Mouse (Mus musculus): ENCODE measurements around the gene Med15. TPM values are rescaled to one million over a fixed set of nuclear protein-coding genes. Genes with fewer than 3 reads are reported as not detected.

The Med15 gene
- polyA plus RNA-seq, 1 experiment from 2014 or later = 40.6 TPM

- Histone ChIP-seq H3K27ac (no peak overlapping the region), H3K4me1 (no peaks in the 10 kb centered on the region), H3K4me3 (no peak overlapping the region), H3K9me3 (no peaks in the 10 kb centered on the region), H3K27me3 (no peaks in the 10 kb centered on the region), H3K4me2 (no peak overlapping the region), H3K9ac (no peak overlapping the region), H3K36me3 (peaks cover 57% of the 10 kb centered on the region)
- WGBS = 91% methylated on average over 3 of the region's 3 CpGs
- ATAC-seq (ENCODE audit: insufficient number of reproducible peaks, low FRiP score, low TSS enrichment, low read depth) = no peak
Measured at GRCm38 (mm10) chr16:17700386-17701042, 32.2 kb downstream of the Med15 start.

- WGBS = 84% methylated on average over 3 of the region's 3 CpGs
- H3K27ac ChIP-seq = no peak overlapping the region
- no peaks in the 10 kb centered on the region for H3K4me1 ChIP-seq
- ATAC-seq (ENCODE audit: insufficient number of reproducible peaks, low FRiP score, low TSS enrichment, low read depth) = no peak
- no peak overlapping the region for H3K9ac ChIP-seq
- no peak overlapping the region for H3K4me3 ChIP-seq
- H3K27me3 ChIP-seq = no peaks in the 10 kb centered on the region
- peaks cover 62% of the 10 kb centered on the region for H3K36me3 ChIP-seq
- no peaks in the 10 kb centered on the region for H3K9me3 ChIP-seq
- H3K4me2 ChIP-seq = no peak overlapping the region
Measured at GRCm38 (mm10) chr16:17694860-17695259, 37.8 kb downstream of the Med15 start.

DNA sequence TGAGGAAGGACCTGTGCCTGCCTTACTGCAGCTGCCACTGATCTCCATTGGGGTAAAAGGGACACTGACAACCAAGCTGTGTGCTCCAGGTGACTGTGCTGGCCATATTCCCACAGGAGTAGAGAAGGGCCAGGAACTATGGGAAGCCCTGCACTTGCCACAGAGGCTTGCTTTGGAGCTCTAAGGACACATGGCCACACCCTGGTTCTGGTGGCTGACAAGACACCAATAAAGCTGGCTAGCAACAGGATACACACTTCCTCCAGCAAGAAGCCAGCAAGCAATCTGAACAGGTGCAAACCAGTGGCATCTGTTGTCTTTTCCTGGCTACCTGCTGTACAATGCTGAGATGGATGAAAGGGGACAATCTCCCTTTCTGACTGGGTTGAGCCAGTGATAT is 62.8 kb downstream of the Med15 start:
- Histone ChIP-seq H3K4me1 (no peaks in the 10 kb centered on the region), H3K36me3 (peaks cover 90% of the 10 kb centered on the region), H3K27ac (no peak overlapping the region), H3K9me3 (no peaks in the 10 kb centered on the region), H3K9ac (no peak overlapping the region), H3K4me3 (no peak overlapping the region), H3K4me2 (no peak overlapping the region), H3K27me3 (no peaks in the 10 kb centered on the region)
- no peak for ATAC-seq (ENCODE audit: insufficient number of reproducible peaks, low FRiP score, low TSS enrichment, low read depth)

- Histone ChIP-seq H3K9ac (no peak overlapping the region), H3K4me1 (no peaks in the 10 kb centered on the region), H3K4me2 (no peak overlapping the region), H3K27ac (no peak overlapping the region), H3K36me3 (peaks cover 81% of the 10 kb centered on the region), H3K4me3 (no peak overlapping the region), H3K9me3 (no peaks in the 10 kb centered on the region), H3K27me3 (no peaks in the 10 kb centered on the region)
- no peak for ATAC-seq (ENCODE audit: insufficient number of reproducible peaks, low FRiP score, low TSS enrichment, low read depth)
Measured at GRCm38 (mm10) chr16:17665568-17665967, 67.1 kb downstream of the Med15 start.

- H3K4me1 ChIP-seq = no peaks in the 10 kb centered on the region
- ATAC-seq (ENCODE audit: insufficient number of reproducible peaks, low FRiP score, low TSS enrichment, low read depth) = no peak
- no peak overlapping the region for H3K4me3 ChIP-seq
- H3K27ac ChIP-seq = no peak overlapping the region
- H3K27me3 ChIP-seq = no peaks in the 10 kb centered on the region
- no peak overlapping the region for H3K9ac ChIP-seq
- H3K9me3 ChIP-seq = no peaks in the 10 kb centered on the region
- no peak overlapping the region for H3K4me2 ChIP-seq
- 94% methylated on average over 5 of the region's 5 CpGs for WGBS
- H3K36me3 ChIP-seq = peaks cover 85% of the 10 kb centered on the region
Measured at GRCm38 (mm10) chr16:17656212-17656871, 76.3 kb downstream of the Med15 start.

DNA sequence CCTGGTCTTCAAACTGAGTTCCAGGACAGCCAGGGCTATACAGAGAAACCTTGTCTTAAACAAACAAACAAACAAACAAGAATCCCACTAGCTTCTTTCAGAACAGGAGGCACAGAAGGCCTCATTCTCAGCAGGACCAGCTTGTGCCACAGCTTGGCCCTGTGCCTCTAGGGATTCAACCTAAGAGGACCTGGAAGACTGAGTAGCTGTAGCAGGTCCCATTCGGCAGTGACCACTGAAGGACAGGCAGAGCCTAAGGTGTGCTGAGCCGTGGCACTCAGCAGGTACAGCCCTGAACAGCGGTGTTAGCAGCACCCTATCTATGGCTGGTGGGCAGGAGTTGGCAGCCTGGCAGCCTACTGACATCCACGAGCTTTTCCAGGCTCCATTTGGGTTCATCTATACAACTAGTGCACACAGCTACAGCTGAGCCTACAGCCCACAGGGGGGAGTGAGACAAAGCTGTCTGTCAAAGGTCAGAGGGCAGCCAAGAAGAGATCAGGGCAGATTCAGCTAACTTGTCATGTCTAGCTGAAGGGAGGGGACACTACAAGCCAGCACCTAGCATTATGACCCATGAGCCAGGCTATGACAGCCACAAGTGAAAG is 78.4 kb downstream of the Med15 start:
- H3K36me3 ChIP-seq = peaks cover 84% of the 10 kb centered on the region
- no peaks in the 10 kb centered on the region for H3K4me1 ChIP-seq
- no peak overlapping the region for H3K4me3 ChIP-seq
- no peak overlapping the region for H3K27ac ChIP-seq
- no peaks in the 10 kb centered on the region for H3K27me3 ChIP-seq
- 96% methylated on average over 4 of the region's 4 CpGs for WGBS
- H3K4me2 ChIP-seq = no peak overlapping the region
- ATAC-seq (ENCODE audit: insufficient number of reproducible peaks, low FRiP score, low TSS enrichment, low read depth) = no peak
- no peak overlapping the region for H3K9ac ChIP-seq
- H3K9me3 ChIP-seq = no peaks in the 10 kb centered on the region

GRCm38 (mm10) chr16:17653601-17654000 is 79.1 kb downstream of the Med15 start:
- H3K4me1 ChIP-seq = no peaks in the 10 kb centered on the region
- ATAC-seq (ENCODE audit: insufficient number of reproducible peaks, low FRiP score, low TSS enrichment, low read depth) = no peak
- peaks cover 90% of the 10 kb centered on the region for H3K36me3 ChIP-seq
- no peaks in the 10 kb centered on the region for H3K27me3 ChIP-seq
- no peaks in the 10 kb centered on the region for H3K9me3 ChIP-seq
- H3K9ac ChIP-seq = no peak overlapping the region
- no peak overlapping the region for H3K4me2 ChIP-seq
- WGBS = 96% methylated on average over 5 of the region's 5 CpGs
- H3K27ac ChIP-seq = no peak overlapping the region
- H3K4me3 ChIP-seq = no peak overlapping the region

GRCm38 (mm10) chr16:17652607-17653006 is 80.1 kb downstream of the Med15 start:
- Histone ChIP-seq H3K9me3 (no peaks in the 10 kb centered on the region), H3K4me1 (0 out of 2 replicates have a peak, but pooled peaks cover 1% of the 10 kb centered on the region), H3K36me3 (peaks cover 88% of the 10 kb centered on the region), H3K27ac (no peak overlapping the region), H3K4me2 (no peak overlapping the region), H3K9ac (no peak overlapping the region), H3K27me3 (no peaks in the 10 kb centered on the region), H3K4me3 (no peak overlapping the region)
- WGBS = 86% methylated on average over 4 of the region's 4 CpGs
- ATAC-seq (ENCODE audit: insufficient number of reproducible peaks, low FRiP score, low TSS enrichment, low read depth) = no peak

GRCm38 (mm10) chr16:17650711-17651110 is 82.0 kb downstream of the Med15 start:
- H3K4me1 ChIP-seq = peaks cover 16% of the 10 kb centered on the region
- ATAC-seq (ENCODE audit: insufficient number of reproducible peaks, low FRiP score, low TSS enrichment, low read depth) = no peak
- no peak overlapping the region for H3K4me3 ChIP-seq
- no peaks in the 10 kb centered on the region for H3K9me3 ChIP-seq
- no peak overlapping the region for H3K4me2 ChIP-seq
- H3K27ac ChIP-seq = no peak overlapping the region
- H3K36me3 ChIP-seq = peaks cover 75% of the 10 kb centered on the region
- no peak overlapping the region for H3K9ac ChIP-seq
- no peaks in the 10 kb centered on the region for H3K27me3 ChIP-seq
- 94% methylated on average over 1 of the region's 1 CpGs for WGBS

DNA sequence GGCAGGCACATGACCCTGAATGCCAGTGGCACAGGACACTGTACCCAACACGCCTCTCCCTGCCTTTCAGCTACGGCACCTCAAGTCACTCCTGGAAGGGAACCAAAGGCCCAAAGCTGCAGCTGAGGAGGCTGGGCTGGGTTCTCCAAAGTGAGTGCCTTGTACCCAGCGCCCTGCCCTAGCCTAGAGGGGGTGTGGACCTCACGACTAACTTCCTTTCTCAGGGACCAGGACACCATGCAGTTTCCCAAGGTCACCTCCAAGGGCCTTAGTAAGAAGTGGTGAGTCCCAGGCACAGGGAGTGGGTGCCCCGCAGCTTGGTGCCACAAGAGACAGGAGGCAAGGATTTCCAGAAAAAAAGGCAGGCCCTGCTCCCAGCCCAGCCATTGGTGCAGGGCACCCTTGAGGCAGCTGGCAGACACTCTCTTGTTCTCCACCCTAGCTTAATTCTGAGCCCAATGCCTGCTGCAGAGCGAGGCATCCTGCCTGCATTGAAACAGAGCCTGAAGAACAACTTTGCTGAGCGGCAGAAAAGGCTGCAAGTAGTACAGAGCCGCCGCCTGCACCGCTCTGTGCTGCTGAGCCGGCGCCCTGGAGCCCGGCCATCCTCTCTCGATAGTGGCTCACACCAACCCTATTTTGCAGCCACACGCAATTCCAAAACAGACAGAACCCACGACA is 82.6 kb downstream of the Med15 start:
- 84% methylated on average over 16 of the region's 16 CpGs for WGBS
- no peak for ATAC-seq (ENCODE audit: insufficient number of reproducible peaks, low FRiP score, low TSS enrichment, low read depth)
- peaks cover 68% of the 10 kb centered on the region for H3K36me3 ChIP-seq

GRCm38 (mm10) chr16:17647566-17648340 is 84.9 kb downstream of the Med15 start:
- Histone ChIP-seq H3K9ac (no peak overlapping the region), H3K27ac (no peak overlapping the region), H3K4me1 (peaks cover 16% of the 10 kb centered on the region), H3K4me2 (no peak overlapping the region), H3K4me3 (0 out of 2 replicates have a peak overlapping the region, but pooled peaks have one; percentile 59), H3K36me3 (peaks cover 51% of the 10 kb centered on the region), H3K9me3 (no peaks in the 10 kb centered on the region), H3K27me3 (no peaks in the 10 kb centered on the region)
- WGBS = 86% methylated on average over 10 of the region's 10 CpGs
- ATAC-seq (ENCODE audit: insufficient number of reproducible peaks, low FRiP score, low TSS enrichment, low read depth) = no peak

More for the DNA sequence above, 82.6 kb downstream of the Med15 start:
- H3K4me3 ChIP-seq = no peak overlapping the region
- H3K9ac ChIP-seq = no peak overlapping the region
- no peaks in the 10 kb centered on the region for H3K27me3 ChIP-seq
- no peak overlapping the region for H3K27ac ChIP-seq
- peaks cover 16% of the 10 kb centered on the region for H3K4me1 ChIP-seq
- H3K4me2 ChIP-seq = no peak overlapping the region
- H3K9me3 ChIP-seq = no peaks in the 10 kb centered on the region
